Mouse (Mus musculus) C2C12 (cell line): ENCODE results near the gene P2rx1.

Experiments
- CEBPB ChIP-seq: IDR thresholded peaks from one replicate; pipeline ENCODE4 v1.6.1; 2011; ENCODE audit warnings: low read depth, mild to moderate bottlenecking, control low read depth, moderate library complexity
- CTCF ChIP-seq: IDR thresholded peaks from one replicate; pipeline ENCODE4 v1.5.1; 2011; ENCODE audit not compliant: control insufficient read depth, insufficient read depth, insufficient read length

DNA sequence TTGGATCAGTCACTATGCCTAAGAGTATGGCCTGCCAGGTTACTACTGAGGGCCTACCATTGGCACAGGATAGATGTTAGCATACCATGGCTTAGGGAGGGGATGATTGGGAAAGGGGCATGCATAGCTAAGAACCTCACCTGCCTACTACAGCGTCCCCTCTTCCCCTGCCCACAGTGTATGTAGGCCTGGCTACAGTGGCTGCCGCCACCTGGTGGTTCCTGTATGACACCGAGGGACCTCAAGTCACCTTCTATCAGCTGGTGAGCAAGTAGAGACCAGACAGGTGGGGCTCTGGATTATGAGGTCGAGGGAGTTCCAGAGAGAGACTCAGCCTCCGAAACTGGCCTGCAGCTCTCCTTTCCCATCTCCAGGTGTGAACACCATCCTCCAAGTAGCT lies 15.6 kb upstream of the P2rx1 start:
- TF ChIP-seq CTCF (no peak), CEBPB (no peak)
